Mouse (Mus musculus) liver, postnatal 0 days (tissue): ENCODE results near the gene St6galnac3. TPM values are rescaled to one million over a fixed set of nuclear protein-coding genes. Genes with fewer than 3 reads are reported as not detected.

ENCODE experiments used
- ATAC-seq: fragments of 200-750 bp; cut with Nextera tagmentation; 2 replicates; pipeline ENCODE4 v1.8.0; 2017; ENCODE audit warnings: mild to moderate bottlenecking, moderate library complexity
- DNase-seq: peaks from one replicate; pipeline ENCODE4 v3.0.0-alpha.2; 2016
- H3K27ac ChIP-seq: fragments of 300-500 bp; sonication (generic); 2 replicates; pipeline ENCODE4 v1.5.1; 2014; ENCODE audit warnings: antibody characterized with exemption, moderate library complexity, mild to moderate bottlenecking, low read depth
- H3K27me3 ChIP-seq: fragments of 300-500 bp; sonication (generic); 2 replicates; pipeline ENCODE4 v1.6.1; 2014; ENCODE audit warnings: low read length, control low read depth, mixed read lengths; ENCODE audit not compliant: insufficient read depth
- H3K36me3 ChIP-seq: fragments of 300-500 bp; sonication (generic); replicated peaks from 2 replicates; pipeline ENCODE4 v1.6.1; 2014; ENCODE audit warnings: mild to moderate bottlenecking, control low read depth, low read length, moderate library complexity, mixed read lengths; ENCODE audit not compliant: insufficient read depth
- H3K4me1 ChIP-seq: fragments of 300-500 bp; sonication (generic); 2 replicates; pipeline ENCODE4 v1.6.1; 2014; ENCODE audit warnings: antibody characterized with exemption, mild to moderate bottlenecking, control low read depth; ENCODE audit not compliant: insufficient read depth
- H3K4me2 ChIP-seq: fragments of 300-500 bp; sonication (generic); 2 replicates; pipeline ENCODE4 v1.6.1; 2014; ENCODE audit warnings: low read depth, mild to moderate bottlenecking, low read length, moderate library complexity, mixed read lengths
- H3K4me3 ChIP-seq: fragments of 300-500 bp; sonication (generic); 2 replicates; pipeline ENCODE4 v1.5.1; 2014; ENCODE audit warnings: low read depth, low read length
- H3K9ac ChIP-seq: fragments of 300-500 bp; sonication (generic); replicated peaks from 2 replicates; pipeline ENCODE4 v1.6.1; 2014; ENCODE audit warnings: mild to moderate bottlenecking, moderate library complexity
- H3K9me3 ChIP-seq: fragments of 300-500 bp; sonication (generic); 2 replicates; pipeline ENCODE4 v1.6.1; 2016; ENCODE audit warnings: mild to moderate bottlenecking, control low read depth, low read length, mixed read lengths
- CTCF ChIP-seq: sonication (generic); IDR thresholded peaks from 2 replicates; pipeline ENCODE4 v1.5.1; 2016; ENCODE audit warnings: antibody characterized with exemption, low read depth
- EP300 ChIP-seq: IDR thresholded peaks from 2 replicates; pipeline ENCODE4 v1.6.1; 2016; ENCODE audit warnings: antibody characterized with exemption, low read depth, mild to moderate bottlenecking
- WGBS: fragments of 180-500 bp; shearing (Covaris S2); extraction: QIAGEN DNeasy Blood & Tissue Kit; methylation state at CpG from one replicate; pipeline ENCODE4 v1.1.7; 2014; ENCODE audit not compliant: insufficient replicate concordance; 5-methylcytosine and 5-hydroxymethylcytosine counted together
- polyA plus RNA-seq: library from polyadenylated mRNA; unstranded; fragments of >200 nt; fragmentation: Nextera tagmentation; extraction: Ambion mirVana; gene quantifications from 2 replicates; pipeline ENCODE4 v1.2.1, GENCODE M21; 2015

The St6galnac3 gene
- polyA plus RNA-seq, 1 experiment from 2014 or later = 5.0 TPM

DNA sequence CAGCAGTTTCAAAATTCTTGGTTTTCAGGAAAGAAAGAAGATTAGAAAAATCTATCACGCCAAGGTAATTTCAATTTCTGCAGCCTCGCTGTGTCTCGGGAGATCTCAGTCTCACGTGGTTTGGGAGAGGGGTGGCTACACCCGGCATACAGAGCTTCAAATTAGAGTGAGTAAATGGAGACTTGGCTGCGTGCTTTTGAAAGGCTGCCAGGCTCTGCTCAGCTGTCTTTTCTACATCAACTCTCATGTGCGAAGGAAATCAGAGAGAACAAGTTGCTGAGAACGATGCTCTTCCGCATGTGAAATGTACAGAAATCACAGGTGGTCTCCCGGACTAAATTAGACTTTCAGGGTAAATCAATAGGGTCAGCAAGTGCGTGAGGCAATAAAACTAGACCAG is 242.9 kb downstream of the St6galnac3 start:
- ATAC-seq = no peak
- Histone ChIP-seq H3K4me3 (no peak overlapping the region), H3K27ac (no peak overlapping the region), H3K27me3 (no peaks in the 10 kb centered on the region), H3K4me2 (no peak overlapping the region), H3K9me3 (no peaks in the 10 kb centered on the region), H3K9ac (no peak overlapping the region), H3K4me1 (no peaks in the 10 kb centered on the region), H3K36me3 (no peaks in the 10 kb centered on the region)
- TF ChIP-seq CTCF = no peak
- no peak for TF ChIP-seq EP300
- 83% methylated on average over 11 of the region's 11 CpGs for WGBS
- no peak for DNase-seq

DNA sequence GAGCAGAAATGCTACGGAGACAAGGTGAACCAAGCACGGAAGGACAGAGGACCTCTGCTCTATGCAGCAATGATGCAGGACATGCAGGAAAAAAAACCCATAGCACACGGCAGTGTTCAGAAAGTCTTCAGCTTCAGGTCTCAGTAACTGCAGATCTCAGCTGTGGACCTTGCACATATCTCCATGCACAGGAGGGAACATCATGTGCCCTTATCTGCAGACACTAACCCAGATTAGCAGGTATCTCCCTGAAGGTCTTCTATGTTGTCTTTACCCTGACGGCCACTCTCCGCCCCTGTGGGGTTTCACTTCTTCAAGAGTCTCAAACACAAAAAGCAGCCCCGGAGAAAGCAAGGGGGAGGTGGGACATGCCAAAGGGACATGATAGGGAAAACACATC is 244.0 kb downstream of the St6galnac3 start:
- Histone ChIP-seq H3K9me3 (no peaks in the 10 kb centered on the region), H3K4me2 (no peak overlapping the region), H3K4me1 (no peaks in the 10 kb centered on the region), H3K36me3 (no peaks in the 10 kb centered on the region), H3K27ac (no peak overlapping the region), H3K4me3 (no peak overlapping the region), H3K9ac (no peak overlapping the region), H3K27me3 (no peaks in the 10 kb centered on the region)
- ATAC-seq = no peak
- 61% methylated on average over 6 of the region's 6 CpGs for WGBS
- no peak for DNase-seq
- TF ChIP-seq CTCF = no peak

GRCm38 (mm10) chr3:153480636-153481006 is 244.4 kb downstream of the St6galnac3 start:
- no peaks in the 10 kb centered on the region for H3K9me3 ChIP-seq
- TF ChIP-seq CTCF (no peak), EP300 (no peak)
- H3K4me2 ChIP-seq = no peak overlapping the region
- no peak overlapping the region for H3K27ac ChIP-seq
- H3K4me3 ChIP-seq = no peak overlapping the region
- no peaks in the 10 kb centered on the region for H3K27me3 ChIP-seq
- no peak overlapping the region for H3K9ac ChIP-seq
- 66% methylated on average over 5 of the region's 5 CpGs for WGBS
- H3K36me3 ChIP-seq = no peaks in the 10 kb centered on the region
- ATAC-seq (no peak), DNase-seq (no peak)
- no peaks in the 10 kb centered on the region for H3K4me1 ChIP-seq

GRCm38 (mm10) chr3:153480005-153480635 is 244.9 kb downstream of the St6galnac3 start:
- Histone ChIP-seq H3K27me3 (no peaks in the 10 kb centered on the region), H3K9me3 (no peaks in the 10 kb centered on the region), H3K4me3 (no peak overlapping the region), H3K4me2 (no peak overlapping the region), H3K36me3 (no peaks in the 10 kb centered on the region), H3K9ac (no peak overlapping the region), H3K4me1 (no peaks in the 10 kb centered on the region), H3K27ac (no peak overlapping the region)
- ATAC-seq (no peak), DNase-seq (no peak)
- 48% methylated on average over 3 of the region's 3 CpGs for WGBS
- TF ChIP-seq CTCF = no peak
- TF ChIP-seq EP300 = no peak

- H3K4me2 ChIP-seq = no peak overlapping the region
Observed at GRCm38 (mm10) chr3:153475919-153476318, 249.1 kb downstream of the St6galnac3 start.

DNA sequence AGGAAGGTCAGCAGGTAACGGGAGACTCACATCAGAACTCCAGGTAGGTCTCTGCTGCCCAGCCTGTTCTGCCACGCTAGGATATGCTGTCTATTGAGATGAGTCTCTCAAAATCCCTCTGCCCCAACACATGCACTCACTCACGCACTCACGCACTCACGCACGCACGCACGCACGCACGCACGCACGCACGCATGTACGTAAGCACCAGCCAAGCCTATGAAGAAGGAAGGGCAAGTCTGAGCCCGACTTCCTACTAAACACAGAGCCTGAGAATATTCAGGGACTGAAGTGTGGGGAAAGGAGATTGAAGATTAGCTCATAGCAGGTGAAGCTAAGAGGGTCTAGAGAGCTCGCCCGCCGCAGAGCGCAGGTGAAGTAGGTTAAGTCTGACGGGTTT is 249.5 kb downstream of the St6galnac3 start:
- H3K4me2 ChIP-seq = no peak overlapping the region
- H3K4me1 ChIP-seq = no peaks in the 10 kb centered on the region
- no peaks in the 10 kb centered on the region for H3K9me3 ChIP-seq
- no peak for DNase-seq
- no peak overlapping the region for H3K4me3 ChIP-seq
- no peak for ATAC-seq
- H3K9ac ChIP-seq = no peak overlapping the region
- H3K27ac ChIP-seq = no peak overlapping the region
- no peaks in the 10 kb centered on the region for H3K27me3 ChIP-seq
- 91% methylated on average over 20 of the region's 20 CpGs for WGBS
- TF ChIP-seq CTCF (no peak), EP300 (no peak)
- H3K36me3 ChIP-seq = no peaks in the 10 kb centered on the region

More at GRCm38 (mm10) chr3:153475919-153476318, 249.1 kb downstream of the St6galnac3 start:
- no peak overlapping the region for H3K9ac ChIP-seq
- no peak for TF ChIP-seq CTCF
- TF ChIP-seq EP300 = no peak
- no peaks in the 10 kb centered on the region for H3K9me3 ChIP-seq
- H3K27ac ChIP-seq = no peak overlapping the region
- H3K4me1 ChIP-seq = no peaks in the 10 kb centered on the region
- no peak for ATAC-seq
- H3K4me3 ChIP-seq = no peak overlapping the region
- no peaks in the 10 kb centered on the region for H3K27me3 ChIP-seq
- 84% methylated on average over 9 of the region's 9 CpGs for WGBS
- DNase-seq = no peak
- H3K36me3 ChIP-seq = no peaks in the 10 kb centered on the region
